Mouse (Mus musculus) retina, postnatal 7 days (tissue): ENCODE data around the gene Arl15.
A peak's percentile ranks its signal among the peaks of the same experiment; 100 is the strongest.

Experiments used
- DNase-seq: peaks from one replicate; pipeline ENCODE4 v3.0.0-alpha.2; 2012; ENCODE audit warnings: low read depth, low spot score

Arl15 gene

DNA sequence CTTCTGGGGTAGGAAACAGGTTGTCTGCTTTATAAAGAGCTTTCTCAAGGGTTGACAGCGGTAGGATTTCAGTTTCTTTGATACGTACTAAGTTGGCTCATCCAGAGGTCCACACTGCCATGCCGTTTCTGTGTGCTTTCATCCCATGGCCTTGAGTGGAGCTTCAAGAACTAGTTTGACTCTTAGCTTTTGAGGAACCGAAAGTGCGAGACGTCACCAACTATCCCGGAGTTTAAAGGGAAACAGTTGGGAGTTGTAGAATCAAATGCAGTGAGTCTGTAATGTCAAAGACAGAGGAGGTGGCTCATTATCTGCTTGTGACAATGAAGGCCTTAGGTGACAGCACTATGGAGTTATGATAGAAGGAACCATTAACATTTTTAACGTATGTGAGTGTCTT, 49.6 kb downstream of the Arl15 start:
- no peak for DNase-seq

GRCm38 (mm10) chr13:113844717-113845116, 50.4 kb downstream of the Arl15 start:
- DNase-seq: no peak

DNA sequence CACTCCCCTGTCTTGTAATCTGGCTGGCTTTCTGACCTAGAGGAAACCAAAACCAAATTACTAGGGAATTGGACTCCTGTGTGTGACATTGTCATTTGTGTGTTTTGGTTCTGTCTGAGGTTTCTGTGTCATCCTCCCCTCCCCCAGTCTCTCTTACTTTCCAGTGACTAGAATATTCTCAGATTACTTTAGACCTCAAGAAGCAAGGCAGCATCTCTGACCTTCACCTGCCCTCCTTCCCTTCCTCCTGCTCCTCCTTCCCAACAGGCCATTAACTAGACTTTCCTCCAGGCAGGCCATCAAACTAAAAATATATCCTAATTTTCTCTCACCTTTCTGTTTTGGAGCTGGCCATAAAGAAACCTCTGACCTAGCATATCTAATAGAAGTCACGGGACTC, 50.9 kb downstream of the Arl15 start:
- DNase-seq: no peak

DNA sequence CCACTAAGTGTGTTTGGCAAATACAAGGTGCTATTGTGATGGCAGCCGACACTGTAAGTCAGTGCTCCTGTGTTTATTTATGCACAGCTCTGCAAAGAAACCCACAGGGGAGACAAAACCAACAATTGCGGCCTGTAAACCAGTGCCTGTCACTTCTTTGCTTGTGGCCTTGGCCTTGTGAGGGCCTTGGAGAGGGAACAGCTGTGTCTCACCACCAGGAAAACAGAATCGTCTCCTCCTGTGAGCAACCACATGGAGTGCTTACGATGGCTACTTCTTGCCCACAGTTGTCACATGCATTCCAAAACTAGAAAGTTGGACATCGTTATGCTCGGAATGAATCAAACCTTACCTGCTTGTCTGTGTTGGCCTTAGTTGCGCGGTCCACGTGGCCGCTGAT, 52.1 kb downstream of the Arl15 start:
- no peak for DNase-seq

DNA sequence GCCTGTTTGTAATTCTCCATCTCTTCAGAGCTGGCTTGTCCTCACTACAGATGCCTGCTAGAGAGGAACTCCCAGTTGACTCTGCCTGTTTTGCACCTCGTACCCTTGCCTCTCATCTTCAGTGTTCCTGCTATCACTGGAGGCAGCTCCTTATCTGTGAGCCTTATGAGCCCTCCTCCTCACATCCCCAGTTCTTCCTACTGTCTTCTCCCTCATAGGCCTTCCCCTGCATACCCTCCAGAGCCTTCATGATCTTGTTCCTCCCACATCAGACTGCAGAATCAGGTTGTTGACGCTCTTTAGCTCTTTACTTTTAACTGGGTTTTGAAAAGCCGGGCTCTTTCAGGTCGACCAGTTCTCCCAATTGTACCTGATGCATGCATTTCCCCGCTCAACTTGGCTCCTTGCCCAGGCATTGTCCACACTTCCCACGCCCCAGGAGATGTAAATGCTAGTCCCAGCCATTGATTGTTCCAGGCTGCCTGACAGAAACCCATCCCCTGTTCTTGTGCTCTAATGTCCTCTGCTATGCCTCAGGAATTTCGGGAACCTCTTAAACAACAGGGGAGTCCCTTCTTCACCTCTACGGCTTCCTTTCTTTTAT, 56.2 kb downstream of the Arl15 start:
- DNase-seq: no peak

DNA sequence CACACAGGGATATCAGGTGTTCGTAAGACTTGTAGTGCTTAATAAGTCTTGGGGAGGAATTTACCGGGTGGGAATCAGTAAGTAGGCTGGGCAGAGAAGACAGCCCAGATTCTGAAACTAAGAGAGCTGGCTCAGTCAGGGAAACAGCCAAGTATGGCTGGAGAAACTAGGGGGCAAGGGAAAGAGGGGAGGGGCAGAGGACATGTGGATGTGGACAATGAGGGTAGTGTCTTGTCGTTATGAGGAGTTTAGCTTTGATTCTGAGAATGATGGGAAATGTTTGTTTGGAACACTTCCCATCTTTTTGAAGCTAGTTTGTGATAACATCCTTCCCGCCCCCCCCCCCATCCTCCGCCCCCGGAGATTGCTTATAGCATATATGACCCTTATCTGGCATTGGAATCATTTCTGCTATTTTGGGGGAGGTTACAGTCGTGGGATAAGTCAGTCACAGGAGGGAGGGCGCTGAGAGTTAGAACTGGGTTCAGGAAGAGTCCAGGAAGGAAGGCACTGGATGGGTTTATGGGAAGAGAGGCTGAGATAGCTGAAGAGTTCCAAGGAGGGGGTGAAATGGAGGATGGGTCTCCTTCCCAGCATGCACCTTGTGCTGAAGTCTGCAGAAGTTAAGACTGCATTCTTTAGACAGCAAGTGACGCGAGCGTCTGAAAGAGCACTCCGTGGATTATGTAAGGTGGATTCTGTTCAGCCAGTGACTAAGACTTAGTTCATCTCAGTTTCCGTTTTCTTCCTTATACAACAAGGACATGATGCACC, 57.5 kb downstream of the Arl15 start:
- no peak for DNase-seq

DNA sequence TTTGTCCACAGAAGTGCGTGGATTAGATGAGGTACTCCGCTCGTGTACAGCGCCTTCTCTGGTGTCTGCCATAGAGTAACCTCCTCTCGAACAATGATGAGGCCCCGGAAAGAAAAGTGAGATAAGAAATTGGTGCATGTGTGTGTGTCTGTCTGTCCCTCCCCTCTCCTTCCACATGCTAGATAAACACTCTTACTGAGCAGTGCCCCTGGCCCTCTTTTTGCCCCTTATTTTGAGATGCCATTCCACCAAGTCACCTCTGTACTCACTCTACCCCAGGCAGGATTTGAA, 58.0 kb downstream of the Arl15 start:
- DNase-seq: no peak

DNA sequence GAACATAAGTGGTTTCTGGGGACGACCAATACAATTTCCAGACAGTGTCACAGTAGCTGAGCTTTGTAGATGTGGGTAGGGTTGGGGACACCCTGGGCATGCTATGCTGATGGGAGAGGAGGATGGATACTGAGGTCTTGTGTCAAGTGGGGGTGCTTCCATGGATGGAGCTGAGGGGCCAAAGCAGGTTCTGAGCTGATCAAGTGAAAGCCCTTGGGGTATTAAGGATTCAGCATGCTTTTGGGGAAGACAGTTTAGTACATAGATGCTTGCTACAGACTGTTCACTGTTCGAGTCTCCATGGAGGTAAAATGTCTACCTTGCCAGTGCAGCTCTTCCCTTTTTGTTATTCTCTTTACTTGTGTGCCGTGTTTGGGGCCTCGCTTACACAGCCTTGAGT, 59.8 kb downstream of the Arl15 start:
- no peak for DNase-seq

DNA sequence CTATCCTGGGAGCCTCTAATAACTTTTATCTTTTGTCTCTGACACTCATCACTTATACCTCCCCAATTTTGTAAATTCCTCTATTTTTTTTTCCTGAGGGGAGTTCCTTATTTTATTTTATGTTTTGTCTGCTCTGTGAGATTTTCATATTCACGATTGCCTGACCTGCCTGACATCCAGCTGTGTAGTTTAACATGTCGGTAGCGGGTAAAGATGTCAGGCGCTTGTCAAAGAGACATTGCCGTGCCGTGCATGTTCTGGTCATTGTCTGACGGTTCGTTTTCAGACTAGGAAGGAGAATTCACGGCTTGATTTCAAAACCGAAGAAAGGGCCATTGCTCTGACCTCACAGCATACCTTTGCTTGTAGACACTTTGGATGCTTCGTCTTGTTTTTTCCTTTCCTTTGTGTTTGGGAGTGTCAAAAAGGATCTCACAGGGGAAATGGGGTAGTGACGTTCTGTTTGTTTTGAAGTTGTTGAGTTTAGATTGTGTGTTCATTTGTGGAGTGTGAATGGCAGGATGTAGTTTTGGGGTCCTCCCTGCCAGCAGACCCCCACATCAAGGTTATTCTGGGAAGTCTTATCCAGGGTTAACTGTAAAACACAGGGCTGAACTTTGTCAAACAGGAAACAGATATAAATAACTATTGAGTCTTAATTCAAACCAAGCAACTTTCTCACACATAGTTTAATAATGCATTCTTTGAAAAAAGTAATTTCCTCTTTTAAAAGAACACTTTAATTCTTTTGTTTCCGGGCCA, 60.4 kb downstream of the Arl15 start:
- no peak for DNase-seq

- DNase-seq: no peak
These were observed 62.6 kb downstream of the Arl15 start for GRCm38 (mm10) chr13:113856946-113857345.

- no peak for DNase-seq
These were observed 64.5 kb downstream of the Arl15 start for GRCm38 (mm10) chr13:113858667-113859391.

GRCm38 (mm10) chr13:113859392-113859776, 65.1 kb downstream of the Arl15 start:
- DNase-seq: no peak

DNA sequence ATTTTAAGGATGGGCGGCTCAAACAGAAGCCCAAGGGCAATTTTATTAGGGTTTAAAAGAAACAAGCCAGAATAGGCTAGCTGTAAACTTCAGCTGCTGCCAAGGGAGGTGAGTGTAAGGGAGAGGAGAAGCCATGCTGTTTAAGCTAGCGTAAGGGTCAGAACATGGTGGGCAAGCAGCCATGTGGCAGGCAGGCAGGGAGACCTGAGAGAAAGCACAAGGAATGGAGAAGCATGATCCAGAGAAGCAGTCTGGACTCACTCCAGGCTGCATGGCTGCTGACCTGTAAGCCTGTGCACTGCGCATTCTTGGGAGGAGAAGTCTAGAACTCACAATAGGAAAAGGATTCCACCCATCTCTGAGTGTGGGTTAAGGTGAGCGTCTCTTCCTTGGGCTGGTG, 66.5 kb downstream of the Arl15 start:
- DNase-seq: no peak

DNA sequence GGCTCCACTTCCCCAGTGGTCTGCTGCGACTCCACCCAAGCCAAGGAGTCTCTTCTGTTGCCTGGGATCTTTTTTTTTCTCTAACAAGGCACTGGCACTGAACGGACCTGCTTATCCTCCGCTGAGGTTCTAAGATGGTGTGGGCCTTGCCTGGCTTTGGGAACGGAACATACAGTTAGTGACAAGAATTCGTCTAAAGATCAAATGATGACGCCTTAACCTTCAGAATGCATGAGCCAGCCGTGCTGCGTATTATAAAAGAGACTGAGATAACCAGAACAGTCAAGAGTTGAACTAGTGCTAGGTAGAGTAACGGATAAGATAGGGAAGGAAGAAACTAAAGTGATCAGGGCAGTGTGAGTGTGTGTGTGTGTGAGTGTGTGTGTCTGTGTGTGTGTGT, 66.9 kb downstream of the Arl15 start:
- no peak for DNase-seq

DNA sequence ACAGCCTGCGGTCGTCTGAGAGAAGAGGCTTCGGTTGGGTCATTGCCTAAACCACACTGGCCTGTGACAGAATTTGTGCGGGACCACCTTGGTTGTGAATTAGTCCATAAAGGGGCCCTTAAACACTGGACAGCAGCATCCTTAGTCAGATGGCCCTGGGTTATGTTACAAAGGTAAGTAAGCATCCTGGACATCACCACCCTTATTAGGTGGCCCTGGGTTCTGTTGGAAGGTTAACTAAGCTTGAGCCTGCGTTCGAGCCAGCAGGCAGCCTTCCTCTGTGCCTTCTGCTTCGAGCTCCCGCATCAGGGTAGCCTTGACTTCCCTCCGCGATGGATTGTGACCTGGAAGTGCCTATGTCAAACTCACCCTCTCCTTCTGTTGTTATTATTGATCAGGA, 68.6 kb downstream of the Arl15 start:
- no peak for DNase-seq

GRCm38 (mm10) chr13:113863688-113864087, 69.4 kb downstream of the Arl15 start:
- no peak for DNase-seq

DNA sequence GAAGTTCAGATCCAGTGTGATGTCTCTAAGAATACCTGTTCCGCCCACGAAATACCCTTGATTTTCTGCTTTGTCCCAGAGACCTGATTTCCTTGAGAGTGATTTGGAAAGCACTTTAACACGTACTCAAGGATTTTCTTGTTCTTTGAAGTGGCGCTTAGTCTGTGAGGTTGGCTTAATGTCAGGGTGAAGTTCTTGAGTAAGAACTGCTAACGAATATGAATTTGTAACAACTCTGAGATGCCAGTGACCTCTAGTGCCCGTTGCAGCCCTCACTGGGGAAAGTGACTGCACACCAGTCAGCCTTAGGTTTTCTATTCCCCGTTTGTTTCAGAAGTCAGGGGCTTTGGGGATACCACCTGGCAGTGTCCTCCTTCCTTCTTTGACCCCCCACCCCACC, 70.0 kb downstream of the Arl15 start:
- DNase-seq: no peak

DNA sequence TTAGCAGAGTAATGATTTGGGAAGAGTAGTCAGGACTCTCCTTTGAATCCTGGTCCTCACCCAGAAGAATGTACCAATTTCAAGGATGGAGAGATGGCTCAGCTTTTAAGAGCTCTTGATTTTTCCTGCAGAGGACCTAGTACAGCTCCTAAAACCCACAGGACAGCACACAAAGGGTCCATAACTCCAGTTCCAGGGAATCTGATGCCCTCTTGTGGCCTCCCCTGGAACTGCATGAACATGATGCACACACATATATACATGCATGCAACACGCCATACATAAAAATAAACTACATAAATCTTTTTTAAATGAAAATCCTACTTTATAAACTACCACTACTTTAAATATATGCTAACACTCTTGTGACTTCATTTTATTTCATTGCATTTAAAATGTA, 70.6 kb downstream of the Arl15 start:
- peak; percentile 39 for DNase-seq

DNA sequence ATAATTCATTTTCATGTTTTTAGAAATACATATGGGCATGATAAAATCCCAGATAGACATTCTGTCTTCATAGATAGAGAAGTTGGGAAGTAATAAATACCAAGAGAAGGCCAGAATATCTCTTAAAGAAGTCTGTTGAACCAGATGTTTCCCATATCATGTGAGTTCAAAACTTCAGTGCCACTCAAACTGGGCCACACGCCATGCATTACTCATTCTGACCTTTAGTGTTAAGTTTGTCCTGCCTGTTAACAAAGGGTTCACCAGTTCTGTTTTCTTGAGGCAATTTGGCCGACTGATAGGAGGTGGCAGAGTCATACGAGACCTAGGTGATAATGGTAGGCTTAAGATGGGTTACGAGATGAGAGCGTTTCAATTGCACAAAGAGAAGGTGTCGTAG, 71.1 kb downstream of the Arl15 start:
- DNase-seq: no peak

DNA sequence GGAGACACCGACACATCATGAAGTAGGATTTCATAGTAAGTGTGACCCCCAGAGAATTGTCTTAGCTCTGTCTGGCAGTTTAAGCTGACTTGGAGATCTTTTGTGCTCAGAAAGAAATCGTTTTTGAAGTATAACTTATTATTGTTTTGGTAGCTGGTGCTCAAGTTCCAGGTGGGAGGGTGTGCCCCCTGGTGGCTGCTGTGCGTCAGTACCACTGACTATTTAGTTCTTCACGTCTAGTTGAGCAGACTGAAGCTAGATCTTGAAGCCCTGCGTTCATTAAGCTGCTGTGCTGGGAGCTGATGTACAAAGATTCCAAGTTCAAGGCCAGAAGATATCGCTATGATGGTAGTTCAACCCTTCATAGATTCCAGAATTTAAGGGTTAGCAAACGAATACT, 71.5 kb downstream of the Arl15 start:
- DNase-seq: peak; percentile 24

- DNase-seq: no peak
These were observed 73.4 kb downstream of the Arl15 start for GRCm38 (mm10) chr13:113867736-113868135.
